Mouse (Mus musculus) lung, postnatal 36 days (tissue): ENCODE results near the gene Taco1.

ENCODE experiments used
- DNase-seq: peaks from one replicate; pipeline ENCODE4 v3.0.0; 2022; ENCODE audit warnings: mixed read lengths

The Taco1 gene

GRCm38 (mm10) chr11:106065073-106065922 lies 563 bp upstream of the Taco1 start:
- DNase-seq = no peak

- peak; percentile 14 for DNase-seq
These were observed 755 bp downstream of the Taco1 start for GRCm38 (mm10) chr11:106066616-106067015.

DNA sequence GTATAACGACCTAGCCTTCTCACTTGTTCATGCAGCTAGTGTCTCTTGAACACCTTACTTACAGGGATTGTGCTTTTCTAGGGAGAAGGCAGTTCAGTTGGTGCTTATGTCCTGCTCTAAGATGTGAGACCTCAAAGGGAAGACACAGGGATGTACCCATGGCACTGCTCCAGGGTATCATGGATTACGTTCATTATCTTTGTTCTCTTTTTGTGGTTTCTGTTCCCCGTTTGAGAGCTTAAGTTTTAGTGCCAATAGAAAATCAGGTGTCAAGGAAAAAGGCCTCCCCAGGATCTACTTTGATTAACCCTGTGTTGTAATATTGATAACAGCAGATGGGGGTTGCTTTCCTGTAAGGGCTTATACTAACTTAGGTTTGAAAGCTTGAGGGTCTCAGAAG lies 7.9 kb downstream of the Taco1 start:
- no peak for DNase-seq

DNA sequence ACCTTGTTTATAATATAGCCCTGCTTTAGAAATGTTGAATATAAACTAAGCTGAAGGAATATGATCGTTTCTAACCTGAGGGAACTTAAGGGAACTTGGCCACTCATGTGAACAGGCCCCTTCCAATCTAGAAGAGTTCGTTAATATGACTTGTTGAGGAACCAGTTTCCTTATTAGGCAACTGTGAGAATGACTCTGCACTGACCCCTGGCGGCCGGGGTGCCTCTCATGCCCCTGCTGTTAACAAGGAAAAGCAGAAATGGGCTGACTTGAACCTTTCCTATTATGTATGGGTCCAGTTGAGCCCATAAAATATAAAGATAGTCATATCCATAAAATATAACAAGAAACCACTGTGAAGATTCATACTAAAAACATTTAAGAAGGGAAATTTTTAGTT lies 10.5 kb downstream of the Taco1 start:
- DNase-seq = peak; percentile 86

- peak; percentile 100 for DNase-seq
These were observed 18.1 kb downstream of the Taco1 start, which contains the start of gene Map3k3 for GRCm38 (mm10) chr11:106083708-106084701. Gene Map3k3 (plus strand): TSS chr11:106084613.

- DNase-seq = peak; percentile 81
These were observed 19.2 kb downstream of the Taco1 start for GRCm38 (mm10) chr11:106084911-106085561.

- DNase-seq = peak; percentile 63
These were observed 32.4 kb downstream of the Taco1 start for GRCm38 (mm10) chr11:106098223-106098622.

DNA sequence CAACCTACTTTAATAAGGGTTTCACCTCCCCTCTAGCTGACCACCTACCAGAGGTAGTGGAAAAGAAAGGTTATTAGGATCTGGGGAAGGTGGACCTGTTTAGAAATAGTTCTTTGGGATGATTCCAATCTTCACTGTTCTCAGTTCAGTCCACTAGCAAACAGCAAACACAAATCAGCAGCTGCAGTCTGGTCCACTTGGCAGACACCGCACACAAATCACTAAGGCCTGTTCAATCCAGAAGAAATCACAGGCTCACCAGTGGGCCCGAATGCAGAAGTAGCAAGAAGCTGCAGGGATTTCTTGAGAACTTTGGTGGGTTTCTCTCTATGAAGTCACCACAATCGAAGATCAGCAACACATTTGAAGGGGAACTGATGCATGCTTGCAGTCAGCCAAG lies 37.0 kb downstream of the Taco1 start:
- DNase-seq = no peak

DNA sequence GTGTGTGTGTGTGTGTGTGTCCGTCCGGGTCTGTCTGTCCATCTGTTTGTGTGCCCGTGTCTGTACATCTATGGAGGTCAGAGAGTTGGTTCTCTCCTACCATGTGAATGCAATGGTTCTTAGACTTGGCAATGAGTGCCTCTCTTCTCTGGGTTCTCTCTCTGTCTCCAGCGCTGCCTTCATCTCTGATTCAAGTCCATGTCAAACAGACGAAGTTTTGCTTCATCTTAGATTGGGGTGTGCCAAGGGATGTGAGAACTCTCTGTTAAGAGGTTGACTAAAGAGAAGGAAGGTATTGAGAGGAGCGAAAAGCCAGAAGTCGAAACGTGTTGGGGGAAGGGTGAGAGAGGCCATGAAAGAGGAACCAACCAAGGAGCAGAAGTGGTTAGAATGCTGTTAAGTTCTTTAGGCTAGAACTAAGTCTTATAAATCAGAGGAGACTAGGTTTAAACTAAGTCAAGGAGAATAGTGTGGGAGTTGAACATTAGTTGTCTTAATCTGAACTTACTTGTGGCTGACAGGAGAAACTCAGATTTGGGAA lies 40.3 kb downstream of the Taco1 start:
- DNase-seq = peak; percentile 71

- no peak for DNase-seq
These were observed 45.8 kb downstream of the Taco1 start for GRCm38 (mm10) chr11:106111688-106112087.

- DNase-seq = no peak
These were observed 56.4 kb downstream of the Taco1 start for GRCm38 (mm10) chr11:106122221-106122620.

DNA sequence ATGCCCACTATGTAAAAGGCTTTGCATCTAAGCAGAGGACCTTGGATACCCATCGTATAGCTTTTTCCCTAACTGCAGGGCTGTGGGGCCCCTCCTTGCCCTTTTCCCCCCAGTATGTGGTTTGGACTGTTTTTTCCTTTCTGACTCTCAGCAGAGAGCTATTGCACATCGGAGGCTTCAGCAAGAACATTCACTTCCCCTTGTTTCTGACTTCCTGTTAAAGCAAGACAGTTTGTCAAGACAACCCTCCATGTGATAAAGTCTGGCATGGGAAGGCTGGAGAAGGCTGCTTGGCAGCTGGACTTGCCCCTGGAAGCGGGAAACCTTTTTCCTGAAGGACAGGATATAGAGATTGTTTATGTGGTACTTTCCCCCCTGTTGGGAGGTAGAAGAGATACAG lies 56.9 kb downstream of the Taco1 start:
- DNase-seq = peak; percentile 77
